Mouse (Mus musculus) CD8-positive naive resting alpha-beta T cell, adult 57 days (primary cell): Measurements from ENCODE around the gene Ccl27a. TPM values are rescaled to one million over a fixed set of nuclear protein-coding genes. Genes with fewer than 3 reads are reported as not detected.

Experiments
- total RNA-seq: library from RNA; stranded (reverse); gene quantifications from one replicate; pipeline ENCODE4 v1.2.4, GENCODE M21; 2023

The Ccl27a gene
- 9.4 TPM for total RNA-seq

GRCm38 (mm10) chr4:41774002-41774401, at the start of gene Ccl27a:
Ccl27a (minus strand) TSS chr4:41774247.

DNA sequence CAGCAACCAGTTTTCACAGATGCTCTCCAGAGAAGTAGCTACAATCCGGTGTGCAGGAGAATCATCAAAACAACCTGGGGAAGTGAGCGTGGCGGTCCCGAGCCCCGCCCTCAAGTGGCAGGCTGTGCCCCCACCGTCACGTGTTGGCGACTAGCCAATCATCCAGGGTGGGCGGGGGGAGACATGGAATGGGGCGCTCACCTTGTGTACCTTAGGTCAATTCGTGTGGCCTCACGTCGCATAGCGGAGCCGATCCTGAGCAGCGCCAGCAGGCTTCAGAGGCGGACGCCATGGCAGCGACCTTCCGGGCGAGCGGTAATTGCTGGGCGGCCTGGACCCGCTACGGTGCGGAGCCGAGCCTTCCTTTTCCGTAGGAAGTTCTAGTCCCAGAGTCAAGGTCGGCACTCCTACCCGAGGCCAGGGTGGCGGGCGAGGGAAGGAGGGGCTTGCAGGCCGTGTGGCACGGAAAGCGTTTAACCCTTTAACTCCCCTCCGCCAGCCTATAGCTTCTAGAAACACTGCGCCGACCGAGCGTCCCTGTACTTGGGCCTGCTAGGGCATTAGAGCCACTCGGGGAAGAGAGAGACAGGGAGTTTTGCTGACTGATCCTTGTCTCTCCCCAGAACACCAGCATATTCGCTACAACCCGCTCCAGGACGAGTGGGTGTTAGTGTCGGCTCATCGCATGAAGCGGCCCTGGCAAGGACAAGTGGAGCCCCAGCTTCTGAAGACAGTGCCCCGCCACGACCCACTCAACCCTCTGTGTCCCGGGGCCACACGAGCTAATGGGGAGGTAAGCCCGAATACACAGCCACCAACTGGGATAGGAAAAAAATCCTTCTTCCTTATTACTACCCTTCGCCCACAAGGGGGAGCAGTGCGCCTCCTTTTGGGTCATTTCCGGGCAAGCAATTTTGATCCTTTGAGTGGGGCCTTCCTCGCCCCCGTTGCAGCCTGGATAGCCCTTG, 18.4 kb downstream of the Ccl27a start, which contains the start of gene Sigmar1:
Sigmar1 (minus strand) TSS at position 820 of the 968 bp plus-strand sequence.

DNA sequence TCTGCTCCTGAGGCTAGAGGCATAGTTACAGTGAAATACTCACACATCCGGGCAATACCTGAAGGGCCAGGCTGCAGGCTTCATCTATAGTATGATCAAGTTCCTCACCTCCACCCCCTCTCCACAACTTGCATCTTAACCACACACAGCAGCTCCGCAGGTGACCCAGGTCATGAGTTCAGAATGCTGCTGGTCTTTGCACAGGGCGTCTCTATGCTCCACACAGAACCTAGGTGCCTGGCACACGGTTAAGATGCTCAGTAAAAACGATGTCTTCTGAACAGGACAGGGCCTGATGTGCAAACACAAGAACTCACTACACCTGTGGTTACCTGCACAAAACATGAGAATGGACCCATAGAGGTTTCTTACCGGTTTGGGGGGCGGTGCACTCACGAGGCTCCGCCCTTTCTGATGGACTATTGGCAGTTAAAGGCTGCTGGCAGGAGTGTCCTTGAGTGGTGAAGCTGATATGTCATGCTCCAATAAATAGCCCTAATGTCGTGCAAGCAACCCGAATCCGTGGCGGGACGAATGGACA, 19.2 kb downstream of the Ccl27a start, which contains the start of gene Galt:
Galt (plus strand) TSS at position 432 of the 541 bp plus-strand sequence.

GRCm38 (mm10) chr4:41731052-41731765, 42.8 kb downstream of the Ccl27a start, which contains the start of gene Arid3c:
Arid3c (minus strand) TSS chr4:41731142.

GRCm38 (mm10) chr4:41722918-41723351, 51.1 kb downstream of the Ccl27a start, which contains the start of gene Dctn3:
Dctn3 (minus strand) TSS chr4:41723170.

Other genes starting within 250 kb of the Ccl27a start
- gene Fam219a, start 204.7 kb downstream of the Ccl27a start, total RNA-seq = 12.2 TPM
- gene Dnaic1, start 204.5 kb downstream of the Ccl27a start, total RNA-seq = not detected
- not detected for gene Enho, start 133.9 kb downstream of the Ccl27a start, total RNA-seq
- not detected for gene Cntfr, start 77.2 kb downstream of the Ccl27a start, total RNA-seq
- 20.6 TPM for gene Il11ra1, start 74.3 kb downstream of the Ccl27a start, total RNA-seq
- gene Rpp25l, start 60.7 kb downstream of the Ccl27a start, total RNA-seq = 34.5 TPM
- gene Dctn3, start 51.1 kb downstream of the Ccl27a start, total RNA-seq = 57.7 TPM
- gene Arid3c, start 43.1 kb downstream of the Ccl27a start, total RNA-seq = not detected
- gene Galt, start 19.0 kb downstream of the Ccl27a start, total RNA-seq = 59.8 TPM
- 23.5 TPM for gene Sigmar1, start 18.1 kb downstream of the Ccl27a start, total RNA-seq
- gene Gm21541, start 129.4 kb upstream of the Ccl27a start, total RNA-seq = not detected
- gene Gm20878, start 167.3 kb upstream of the Ccl27a start, total RNA-seq = 2.1 TPM
- gene Fam205a4, start 191.8 kb upstream of the Ccl27a start, total RNA-seq = not detected